Mouse (Mus musculus) brain, embryonic 14.5 days (tissue): ENCODE data around the gene Clpb.

Source experiments
- CTCF ChIP-seq: fragments of 200-500 bp; IDR thresholded peaks from 2 replicates; pipeline ENCODE4 v1.5.1; 2012; ENCODE audit warnings: inconsistent platforms, mild to moderate bottlenecking, moderate library complexity, borderline replicate concordance; ENCODE audit not compliant: insufficient read depth, insufficient read length; ENCODE audit errors: extremely low read depth
- POLR2A ChIP-seq: fragments of 200-500 bp; IDR thresholded peaks from 2 replicates; pipeline ENCODE4 v1.6.1; 2012; ENCODE audit warnings: mild to moderate bottlenecking, inconsistent platforms, borderline replicate concordance; ENCODE audit not compliant: poor library complexity, insufficient read depth, insufficient read length, severe bottlenecking; ENCODE audit errors: extremely low read depth

DNA sequence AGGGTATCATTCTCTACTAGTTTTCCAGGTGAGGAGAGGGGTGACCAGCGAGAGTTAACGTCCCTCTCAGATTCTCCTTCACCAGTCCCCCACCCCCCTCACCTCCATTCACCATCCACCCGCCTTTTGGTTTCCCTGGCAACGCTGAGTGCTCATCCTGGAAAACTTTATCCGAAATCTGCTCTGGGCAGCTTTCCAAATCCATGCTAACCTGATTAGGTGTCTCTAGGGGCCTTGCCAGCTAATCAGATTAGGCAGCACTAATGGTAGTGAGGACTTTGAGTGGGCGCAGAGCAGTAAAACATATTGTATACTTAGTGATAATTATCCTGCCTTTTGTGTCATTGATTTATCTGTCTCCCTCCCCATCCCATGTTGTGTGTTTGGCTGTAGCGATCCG lies 109.3 kb downstream of the Clpb start:
- TF ChIP-seq POLR2A (no peak), CTCF (no peak)
